Mouse (Mus musculus) hindbrain, embryonic 11.5 days (tissue): ENCODE data around the gene Psmg4. TPM values are rescaled to one million over a fixed set of nuclear protein-coding genes. Genes with fewer than 3 reads are reported as not detected.
A peak's percentile ranks its signal among the peaks of the same experiment; 100 is the strongest.

Experiments used
- ATAC-seq: fragments of 200-750 bp; cut with Nextera tagmentation; 2 replicates; pipeline ENCODE4 v1.8.0; 2017; ENCODE audit warnings: mild to moderate bottlenecking, moderate TSS enrichment, moderate library complexity; ENCODE audit not compliant: low FRiP score
- DNase-seq: peaks from one replicate; pipeline ENCODE4 v3.0.0-alpha.2; 2015; ENCODE audit warnings: low spot score
- H3K27ac ChIP-seq: fragments of 300-500 bp; sonication (generic); 2 replicates; pipeline ENCODE4 v1.5.1; 2014; ENCODE audit warnings: mild to moderate bottlenecking, low read depth, low read length
- H3K27me3 ChIP-seq: fragments of 300-500 bp; sonication (generic); 2 replicates; pipeline ENCODE4 v1.6.1; 2014; ENCODE audit warnings: mild to moderate bottlenecking, low read length, moderate library complexity, mixed read lengths; ENCODE audit not compliant: control insufficient read depth, insufficient read depth
- H3K36me3 ChIP-seq: fragments of 300-500 bp; sonication (generic); 2 replicates; pipeline ENCODE4 v1.6.1; 2014; ENCODE audit warnings: mild to moderate bottlenecking, low read length, moderate library complexity, mixed read lengths; ENCODE audit not compliant: control insufficient read depth, insufficient read depth
- H3K4me1 ChIP-seq: fragments of 300-500 bp; sonication (generic); replicated peaks from 2 replicates; pipeline ENCODE4 v1.6.1; 2014; ENCODE audit warnings: low read length, mixed read lengths; ENCODE audit not compliant: control insufficient read depth, insufficient read depth
- H3K4me2 ChIP-seq: fragments of 300-500 bp; sonication (generic); replicated peaks from 2 replicates; pipeline ENCODE4 v1.6.1; 2014; ENCODE audit warnings: mild to moderate bottlenecking, low read depth, low read length
- H3K4me3 ChIP-seq: fragments of 300-500 bp; sonication (generic); 2 replicates; pipeline ENCODE4 v1.5.1; 2014; ENCODE audit warnings: low read depth, low read length
- H3K9ac ChIP-seq: fragments of 300-500 bp; sonication (generic); 2 replicates; pipeline ENCODE4 v1.6.1; 2014; ENCODE audit warnings: low read depth, low read length
- H3K9me3 ChIP-seq: fragments of 300-500 bp; sonication (generic); 2 replicates; pipeline ENCODE4 v1.6.1; 2016; ENCODE audit warnings: low read length; ENCODE audit not compliant: control insufficient read depth
- WGBS: fragments of 180-500 bp; shearing (Covaris S2); extraction: QIAGEN DNeasy Blood & Tissue Kit; methylation state at CpG from one replicate; pipeline ENCODE4 v1.1.7; 2014; 5-methylcytosine and 5-hydroxymethylcytosine counted together
- polyA plus RNA-seq: library from polyadenylated mRNA; unstranded; fragments of >200 nt; fragmentation: Nextera tagmentation; extraction: Ambion mirVana; gene quantifications from 2 replicates; pipeline ENCODE4 v1.2.1, GENCODE M21; 2014

Gene Psmg4
- polyA plus RNA-seq, 1 experiment from 2014 or later = 92.0 TPM

- H3K4me2 ChIP-seq = no peak overlapping the region
- no peaks in the 10 kb centered on the region for H3K36me3 ChIP-seq
- no peak overlapping the region for H3K9ac ChIP-seq
- H3K9me3 ChIP-seq = no peaks in the 10 kb centered on the region
- no peaks in the 10 kb centered on the region for H3K4me1 ChIP-seq
- no peaks in the 10 kb centered on the region for H3K27me3 ChIP-seq
- ATAC-seq = no peak
- H3K27ac ChIP-seq = no peak overlapping the region
- WGBS = 80% methylated on average over 1 of the region's 1 CpGs
- DNase-seq = no peak
- H3K4me3 ChIP-seq = no peak overlapping the region
Observed at GRCm38 (mm10) chr13:34159926-34160325, 2.8 kb upstream of the Psmg4 start.

- Histone ChIP-seq H3K9ac (peak overlapping the region; percentile 69), H3K36me3 (no peaks in the 10 kb centered on the region), H3K4me3 (peak overlapping the region; percentile 67), H3K27me3 (no peaks in the 10 kb centered on the region), H3K4me1 (no peaks in the 10 kb centered on the region), H3K4me2 (peak overlapping the region; percentile 57), H3K27ac (peak overlapping the region; percentile 80), H3K9me3 (no peaks in the 10 kb centered on the region)
- peak; percentile 8; the same call in 1 of the 2 replicates for ATAC-seq
- WGBS = 53% methylated on average over 12 of the region's 12 CpGs
- no peak for DNase-seq
Observed at GRCm38 (mm10) chr13:34163304-34163975, 676 bp downstream of the Psmg4 start.

- no peak overlapping the region for H3K4me2 ChIP-seq
- no peaks in the 10 kb centered on the region for H3K9me3 ChIP-seq
- no peaks in the 10 kb centered on the region for H3K36me3 ChIP-seq
- no peak for ATAC-seq
- no peak overlapping the region for H3K4me3 ChIP-seq
- H3K4me1 ChIP-seq = no peaks in the 10 kb centered on the region
- 92% methylated on average over 6 of the region's 6 CpGs for WGBS
- no peak overlapping the region for H3K27ac ChIP-seq
- no peak for DNase-seq
- H3K27me3 ChIP-seq = no peaks in the 10 kb centered on the region
- no peak overlapping the region for H3K9ac ChIP-seq
Observed at GRCm38 (mm10) chr13:34174025-34174424, 11.3 kb downstream of the Psmg4 start.

GRCm38 (mm10) chr13:34181624-34182023, 18.9 kb downstream of the Psmg4 start:
- no peak overlapping the region for H3K4me2 ChIP-seq
- peaks cover 15% of the 10 kb centered on the region for H3K36me3 ChIP-seq
- no peaks in the 10 kb centered on the region for H3K4me1 ChIP-seq
- H3K27me3 ChIP-seq = no peaks in the 10 kb centered on the region
- no peak overlapping the region for H3K4me3 ChIP-seq
- ATAC-seq (no peak), DNase-seq (no peak)
- no peak overlapping the region for H3K9ac ChIP-seq
- H3K27ac ChIP-seq = no peak overlapping the region
- WGBS = 77% methylated on average over 5 of the region's 5 CpGs
- H3K9me3 ChIP-seq = no peaks in the 10 kb centered on the region

- no peaks in the 10 kb centered on the region for H3K27me3 ChIP-seq
- no peak for DNase-seq
- no peaks in the 10 kb centered on the region for H3K9me3 ChIP-seq
- H3K4me3 ChIP-seq = no peak overlapping the region
- no peak overlapping the region for H3K27ac ChIP-seq
- H3K4me2 ChIP-seq = no peak overlapping the region
- no peak for ATAC-seq
- peaks cover 15% of the 10 kb centered on the region for H3K36me3 ChIP-seq
- H3K4me1 ChIP-seq = no peaks in the 10 kb centered on the region
- H3K9ac ChIP-seq = no peak overlapping the region
- WGBS = 96% methylated on average over 2 of the region's 2 CpGs
Observed at GRCm38 (mm10) chr13:34185371-34185770, 22.6 kb downstream of the Psmg4 start.

GRCm38 (mm10) chr13:34187571-34187970, 24.8 kb downstream of the Psmg4 start:
- no peaks in the 10 kb centered on the region for H3K27me3 ChIP-seq
- no peak overlapping the region for H3K4me2 ChIP-seq
- no peak overlapping the region for H3K4me3 ChIP-seq
- no peaks in the 10 kb centered on the region for H3K9me3 ChIP-seq
- peak; percentile 72 for ATAC-seq
- H3K4me1 ChIP-seq = no peaks in the 10 kb centered on the region
- peaks cover 6% of the 10 kb centered on the region; the same call in 1 of the 2 replicates for H3K36me3 ChIP-seq
- no peak overlapping the region for H3K27ac ChIP-seq
- peak; percentile 81 for DNase-seq
- WGBS = 14% methylated on average over 5 of the region's 5 CpGs
- no peak overlapping the region for H3K9ac ChIP-seq

- H3K27ac ChIP-seq = no peak overlapping the region
- peaks cover 5% of the 10 kb centered on the region for H3K4me1 ChIP-seq
- no peaks in the 10 kb centered on the region for H3K9me3 ChIP-seq
- H3K9ac ChIP-seq = no peak overlapping the region
- ATAC-seq = peak; percentile 68; the same call in 1 of the 2 replicates
- peaks cover 11% of the 10 kb centered on the region; the same call in 1 of the 2 replicates for H3K36me3 ChIP-seq
- no peak overlapping the region for H3K4me2 ChIP-seq
- H3K4me3 ChIP-seq = no peak overlapping the region
- no peaks in the 10 kb centered on the region for H3K27me3 ChIP-seq
- DNase-seq = peak; percentile 8
- 80% methylated on average over 8 of the region's 8 CpGs for WGBS
Observed at GRCm38 (mm10) chr13:34192414-34193191, 29.8 kb downstream of the Psmg4 start.

GRCm38 (mm10) chr13:34193384-34193783, 30.6 kb downstream of the Psmg4 start:
- peaks cover 5% of the 10 kb centered on the region for H3K4me1 ChIP-seq
- H3K4me2 ChIP-seq = no peak overlapping the region
- no peak overlapping the region for H3K4me3 ChIP-seq
- peak; percentile 51; the same call in 1 of the 2 replicates for ATAC-seq
- no peak overlapping the region for H3K9ac ChIP-seq
- H3K9me3 ChIP-seq = no peaks in the 10 kb centered on the region
- DNase-seq = peak; percentile 20
- peak overlapping the region; percentile 58; the same call in 1 of the 2 replicates for H3K27ac ChIP-seq
- H3K27me3 ChIP-seq = no peaks in the 10 kb centered on the region
- H3K36me3 ChIP-seq = peaks cover 11% of the 10 kb centered on the region; the same call in 1 of the 2 replicates
- 51% methylated on average over 8 of the region's 8 CpGs for WGBS
